Comparison of ENCODE assay signal across 27 mouse cellular contexts in genomic region chr6:30245397-30245796, GRCm38 (mm10). TPM values are rescaled to one million over a fixed set of nuclear protein-coding genes. Genes with fewer than 3 reads are reported as not detected.
DNase-seq lines count a peak whose midpoint lies in the region; ATAC-seq and TF ChIP-seq lines count a peak whose summit lies in the region.
"Had no signal": no experiment of that assay in that cellular context is flagged by ENCODE, and none has a peak within 500 bp of the region (broad histone marks: within the 10 kb centered on the region; RNA-seq: fewer than 3 reads in every experiment).

No protein-coding gene starts in this region.

- no peak overlapping the region for H3K27ac ChIP-seq in forebrain, embryonic 14.5 days (ENCODE audit: low read depth, low read length)
- H3K27ac ChIP-seq in forebrain, embryonic 10.5 days: no peak overlapping the region
- H3K27ac ChIP-seq in layer of hippocampus, adult 2 months: peak overlapping the region; percentile 56; the same call in 1 of the 2 replicates
- H3K27ac ChIP-seq: embryonic facial prominence, embryonic 13.5 days; embryonic facial prominence, embryonic 15.5 days; forebrain, embryonic 13.5 days had no signal

- TF ChIP-seq CTCF in layer of hippocampus, adult 2 months (conservative IDR thresholded peaks at IDR 0.05): 0 out of 2 replicates have a peak, but pooled peaks have one; percentile 15

- peaks cover 13% of the 10 kb centered on the region for H3K36me3 ChIP-seq in forebrain, embryonic 14.5 days (ENCODE audit: control insufficient read depth, insufficient read depth, low read length)
- H3K36me3 ChIP-seq in forebrain, embryonic 10.5 days (replicated peaks): peaks cover 34% of the 10 kb centered on the region

- peak; percentile 9 for DNase-seq in forebrain, embryonic 14.5 days (ENCODE audit: low spot score)
- DNase-seq in forebrain, embryonic 10.5 days (ENCODE audit: extremely low spot score, low spot score): no peak
- peak; percentile 17 to 20 for DNase-seq in layer of hippocampus, adult 2 months (ENCODE audit: low spot score in 2 of 2)
- DNase-seq in layer of hippocampus, postnatal 25 days (ENCODE audit: extremely low spot score in 1 of 2, low spot score in 1 of 2): no peak
- peak; percentile 65 for DNase-seq in layer of hippocampus, adult 9-11 months
- DNase-seq in layer of hippocampus, adult 9-10 months (ENCODE audit: low spot score): no peak
- DNase-seq: adrenal gland, adult 8-10 months; adrenal gland, postnatal 14 days; adrenal gland, postnatal 36 days; B cell, adult 2 months; cerebellum, adult 11 months; cerebellum, adult 18-20 months; cerebellum, adult 8-10 months; cerebellum, adult 9-11 months; cerebellum, postnatal 14 days; cerebellum, postnatal 36 days; embryo, embryonic 11 days had no signal

- 84% methylated on average over 5 of the region's 5 CpGs for WGBS in forebrain, embryonic 14.5 days
- 98% methylated on average over 5 of the region's 5 CpGs for WGBS in forebrain, embryonic 10.5 days

- no peaks in the 10 kb centered on the region for H3K27me3 ChIP-seq in forebrain, embryonic 14.5 days (replicated peaks; ENCODE audit: control insufficient read depth, insufficient read depth, low read length)
- H3K27me3 ChIP-seq in forebrain, embryonic 10.5 days (ENCODE audit: poor library complexity, severe bottlenecking): no peaks in the 10 kb centered on the region
- H3K27me3 ChIP-seq: CH12.LX; embryonic facial prominence, embryonic 13.5 days; embryonic facial prominence, embryonic 15.5 days; forebrain, embryonic 13.5 days; Patski had no signal

- ATAC-seq in forebrain, embryonic 14.5 days: no peak
- ATAC-seq: activated CD4-positive, CD25-positive, alpha-beta regulatory T cell, adult 4 months; CD4-positive, CD25-positive, alpha-beta regulatory T cell, adult 4 months; forebrain, embryonic 13.5 days; forebrain, embryonic 16.5 days; Patski had no signal

- H3K4me3 ChIP-seq in forebrain, embryonic 14.5 days (ENCODE audit: low read depth, low read length): no peak overlapping the region
- no peak overlapping the region for H3K4me3 ChIP-seq in forebrain, embryonic 10.5 days
- H3K4me3 ChIP-seq in layer of hippocampus, adult 2 months: no peak overlapping the region
- H3K4me3 ChIP-seq: embryonic facial prominence, embryonic 13.5 days; embryonic facial prominence, embryonic 15.5 days; erythroblast, embryonic 14.5 days; forebrain, embryonic 13.5 days had no signal

- H3K9ac ChIP-seq in forebrain, embryonic 14.5 days (ENCODE audit: low read length): no peak overlapping the region
- H3K9ac ChIP-seq: embryonic facial prominence, embryonic 13.5 days; embryonic facial prominence, embryonic 15.5 days; forebrain, embryonic 13.5 days had no signal

- no peak overlapping the region for H3K4me2 ChIP-seq in forebrain, embryonic 14.5 days (ENCODE audit: low read length)
- H3K4me2 ChIP-seq: embryonic facial prominence, embryonic 13.5 days; embryonic facial prominence, embryonic 15.5 days; forebrain, embryonic 13.5 days had no signal

- no peaks in the 10 kb centered on the region for H3K4me1 ChIP-seq in forebrain, embryonic 14.5 days (ENCODE audit: control insufficient read depth, insufficient read depth, low read length)
- no peaks in the 10 kb centered on the region for H3K4me1 ChIP-seq in forebrain, embryonic 10.5 days

- no peaks in the 10 kb centered on the region for H3K9me3 ChIP-seq in forebrain, embryonic 14.5 days (replicated peaks; ENCODE audit: control insufficient read depth, low read length)
- H3K9me3 ChIP-seq in forebrain, embryonic 10.5 days: no peaks in the 10 kb centered on the region
- H3K9me3 ChIP-seq: embryonic facial prominence, embryonic 13.5 days; embryonic facial prominence, embryonic 15.5 days; forebrain, embryonic 13.5 days; G1E had no signal

RNA-seq across cellular contexts. Expression of gene Ube2h, which starts 58.9 kb away (rescaled TPM):
- 57.3 and 71.4 TPM in 2 replicates for polyA plus RNA-seq in forebrain, embryonic 14.5 days (2014; fragmentation: Nextera tagmentation; extraction: Ambion mirVana)
- polyA plus RNA-seq in forebrain, embryonic 10.5 days (2016; fragmentation: Nextera tagmentation; extraction: Ambion mirVana): 28.3 and 31.2 TPM in 2 replicates
- 10 to 100 TPM; 87.9 to 88.1 TPM for total RNA-seq in layer of hippocampus, adult 2 months (2021)
- 10 to 100 TPM; 84.6 to 92.2 TPM for total RNA-seq in layer of hippocampus, postnatal 25 days (2021)

Comparison
In these comparisons a context has a peak if more than half of its experiments do, and no peak if none do; other contexts are left out.
1. DNase-seq: peak in forebrain, embryonic 14.5 days (single experiment), layer of hippocampus, adult 2 months (2 of 2) and layer of hippocampus, adult 9-11 months (single experiment); none in forebrain, embryonic 10.5 days (single experiment), layer of hippocampus, postnatal 25 days (0 of 2) and layer of hippocampus, adult 9-10 months (single experiment).